ENCODE assay signal across 22 mouse cellular contexts in genomic region chr13:57718087-57718486, GRCm38 (mm10).
A peak's percentile ranks its signal among the peaks of the same experiment; 100 is the strongest.
DNase-seq lines count a peak whose midpoint lies in the region; ATAC-seq lines count a peak whose summit lies in the region.
"Had no signal": no experiment of that assay in that cellular context is flagged by ENCODE, and none has a peak within 500 bp of the region (broad histone marks: within the 10 kb centered on the region; RNA-seq: fewer than 3 reads in every experiment).

No protein-coding gene starts in this region.

- 25% methylated on average over 5 of the region's 5 CpGs for WGBS in hindbrain, embryonic 11.5 days
- 12% methylated on average over 5 of the region's 5 CpGs for WGBS in hindbrain, embryonic 14.5 days
- WGBS in neural tube, embryonic 14.5 days = 8% methylated on average over 5 of the region's 5 CpGs
- WGBS in neural tube, embryonic 15.5 days = 16% methylated on average over 5 of the region's 5 CpGs

- no peak overlapping the region for H3K9ac ChIP-seq in hindbrain, embryonic 11.5 days (ENCODE audit: low read depth, low read length)
- H3K9ac ChIP-seq in hindbrain, embryonic 14.5 days = no peak overlapping the region
- H3K9ac ChIP-seq in neural tube, embryonic 14.5 days (replicated peaks; ENCODE audit: low read depth, low read length) = no peak overlapping the region
- no peak overlapping the region for H3K9ac ChIP-seq in neural tube, embryonic 15.5 days (replicated peaks)
- H3K9ac ChIP-seq: embryonic facial prominence, embryonic 12.5 days; embryonic facial prominence, embryonic 15.5 days; forebrain, postnatal 0 days had no signal

- peak; percentile 41 for DNase-seq in embryo, embryonic 10 days (ENCODE audit: low spot score)
- DNase-seq in embryo, embryonic 11 days = no peak
- DNase-seq in hindbrain, embryonic 11.5 days (ENCODE audit: low spot score) = peak; percentile 30
- DNase-seq in hindbrain, embryonic 14.5 days (ENCODE audit: low spot score) = no peak
- DNase-seq in lung, postnatal 25 days (ENCODE audit: low spot score) = no peak
- DNase-seq in c-Kit-positive CD71-positive TER-119-positive erythroid progenitor cells, embryonic 14.5 days (ENCODE audit: low spot score) = no peak
- DNase-seq: adrenal gland, adult 8-10 months; adrenal gland, postnatal 25 days; cerebellum, adult 9-10 months; cerebellum, postnatal 14 days; forebrain, postnatal 0 days; gastrocnemius, adult 2 months; gastrocnemius, postnatal 14 days; heart, adult 11 months had no signal

- H3K4me3 ChIP-seq in hindbrain, embryonic 11.5 days (ENCODE audit: low read depth, low read length) = no peak overlapping the region
- no peak overlapping the region for H3K4me3 ChIP-seq in hindbrain, embryonic 14.5 days (replicated peaks; ENCODE audit: low read length)
- H3K4me3 ChIP-seq in neural tube, embryonic 14.5 days (ENCODE audit: low read depth, low read length) = no peak overlapping the region
- no peak overlapping the region for H3K4me3 ChIP-seq in neural tube, embryonic 15.5 days (replicated peaks)
- H3K4me3 ChIP-seq: embryonic facial prominence, embryonic 12.5 days; embryonic facial prominence, embryonic 15.5 days; gastrocnemius, adult 2 months had no signal

- H3K4me1 ChIP-seq in hindbrain, embryonic 11.5 days (replicated peaks; ENCODE audit: control insufficient read depth, insufficient read depth, low read length) = peaks cover 2% of the 10 kb centered on the region; the same call in 1 of the 2 replicates
- H3K4me1 ChIP-seq in hindbrain, embryonic 14.5 days (replicated peaks; ENCODE audit: control insufficient read depth, insufficient read depth, low read length) = 0 out of 2 replicates have a peak, but pooled peaks cover 6% of the 10 kb centered on the region
- peaks cover 16% of the 10 kb centered on the region; the same call in 1 of the 2 replicates for H3K4me1 ChIP-seq in neural tube, embryonic 14.5 days (ENCODE audit: control insufficient read depth, insufficient read depth, low read length)
- H3K4me1 ChIP-seq in neural tube, embryonic 15.5 days = peaks cover 33% of the 10 kb centered on the region
- H3K4me1 ChIP-seq: embryonic facial prominence, embryonic 15.5 days had no signal

- no peak overlapping the region for H3K27ac ChIP-seq in hindbrain, embryonic 11.5 days (ENCODE audit: low read depth, low read length)
- H3K27ac ChIP-seq in hindbrain, embryonic 14.5 days = no peak overlapping the region
- H3K27ac ChIP-seq in neural tube, embryonic 14.5 days (ENCODE audit: low read depth, low read length) = peak overlapping the region; percentile 55; the same call in 1 of the 2 replicates
- no peak overlapping the region; the same call in 1 of the 2 replicates for H3K27ac ChIP-seq in neural tube, embryonic 15.5 days (replicated peaks)
- H3K27ac ChIP-seq: embryonic facial prominence, embryonic 12.5 days; embryonic facial prominence, embryonic 15.5 days; gastrocnemius, adult 2 months had no signal

- no peaks in the 10 kb centered on the region for H3K36me3 ChIP-seq in hindbrain, embryonic 11.5 days (ENCODE audit: control insufficient read depth, insufficient read depth, low read length)
- no peaks in the 10 kb centered on the region for H3K36me3 ChIP-seq in hindbrain, embryonic 14.5 days (replicated peaks; ENCODE audit: control insufficient read depth, insufficient read depth)
- no peaks in the 10 kb centered on the region for H3K36me3 ChIP-seq in neural tube, embryonic 14.5 days (ENCODE audit: control insufficient read depth, insufficient read depth, low read length)
- no peaks in the 10 kb centered on the region for H3K36me3 ChIP-seq in neural tube, embryonic 15.5 days
- H3K36me3 ChIP-seq: embryonic facial prominence, embryonic 12.5 days; embryonic facial prominence, embryonic 15.5 days had no signal

- no peak overlapping the region for H3K4me2 ChIP-seq in hindbrain, embryonic 11.5 days (replicated peaks; ENCODE audit: low read depth, low read length)
- no peak overlapping the region for H3K4me2 ChIP-seq in hindbrain, embryonic 14.5 days (replicated peaks)
- no peak overlapping the region for H3K4me2 ChIP-seq in neural tube, embryonic 14.5 days (ENCODE audit: low read depth, low read length)
- H3K4me2 ChIP-seq in neural tube, embryonic 15.5 days = no peak overlapping the region
- H3K4me2 ChIP-seq: embryonic facial prominence, embryonic 12.5 days; embryonic facial prominence, embryonic 15.5 days; heart, embryonic 11.5 days had no signal

- no peaks in the 10 kb centered on the region for H3K27me3 ChIP-seq in hindbrain, embryonic 11.5 days (ENCODE audit: control insufficient read depth, insufficient read depth, low read length)
- no peaks in the 10 kb centered on the region for H3K27me3 ChIP-seq in hindbrain, embryonic 14.5 days (ENCODE audit: control insufficient read depth, insufficient read depth, low read length)
- no peaks in the 10 kb centered on the region for H3K27me3 ChIP-seq in neural tube, embryonic 14.5 days (ENCODE audit: control insufficient read depth, insufficient read depth, low read length)
- no peaks in the 10 kb centered on the region for H3K27me3 ChIP-seq in neural tube, embryonic 15.5 days (replicated peaks)
- H3K27me3 ChIP-seq: embryonic facial prominence, embryonic 12.5 days; embryonic facial prominence, embryonic 15.5 days had no signal

- no peaks in the 10 kb centered on the region for H3K9me3 ChIP-seq in hindbrain, embryonic 11.5 days (ENCODE audit: control insufficient read depth, low read length)
- no peaks in the 10 kb centered on the region for H3K9me3 ChIP-seq in hindbrain, embryonic 14.5 days (ENCODE audit: control insufficient read depth, low read length)
- no peaks in the 10 kb centered on the region for H3K9me3 ChIP-seq in neural tube, embryonic 14.5 days (ENCODE audit: control insufficient read depth, low read length)
- H3K9me3 ChIP-seq in neural tube, embryonic 15.5 days (replicated peaks) = no peaks in the 10 kb centered on the region
- H3K9me3 ChIP-seq: embryonic facial prominence, embryonic 12.5 days; embryonic facial prominence, embryonic 15.5 days had no signal

- ATAC-seq in hindbrain, embryonic 11.5 days (ENCODE audit: low FRiP score) = no peak
- no peak for ATAC-seq in hindbrain, embryonic 14.5 days (ENCODE audit: low FRiP score)
- no peak; the same call in 1 of the 2 replicates for ATAC-seq in neural tube, embryonic 14.5 days (ENCODE audit: low read depth)
- ATAC-seq in neural tube, embryonic 15.5 days (ENCODE audit: low FRiP score) = no peak
- ATAC-seq: activated CD4-positive, CD25-positive, alpha-beta regulatory T cell, adult 4 months; forebrain, embryonic 14.5 days; forebrain, postnatal 0 days; intestine, postnatal 0 days had no signal

Comparison
In these comparisons a context has a peak if more than half of its experiments do, and no peak if none do; other contexts are left out.
1. DNase-seq: peak in embryo, embryonic 10 days (single experiment) and hindbrain, embryonic 11.5 days (single experiment); none in embryo, embryonic 11 days (single experiment), hindbrain, embryonic 14.5 days (single experiment), lung, postnatal 25 days (single experiment) and c-Kit-positive CD71-positive TER-119-positive erythroid progenitor cells, embryonic 14.5 days (single experiment).